Mouse (Mus musculus): ENCODE measurements around the gene Cdkn2a. TPM values are rescaled to one million over a fixed set of nuclear protein-coding genes. Genes with fewer than 3 reads are reported as not detected.

The Cdkn2a gene
- not detected for polyA plus RNA-seq (2017; shearing (Covaris generic))

GRCm38 (mm10) chr4:89294486-89295440 lies at the start of gene Cdkn2a:
Gene Cdkn2a, minus strand, starts transcription at chr4:89294653.

GRCm38 (mm10) chr4:89310491-89311254 lies 16.2 kb upstream of the Cdkn2a start, which contains the start of gene Cdkn2b:
Gene Cdkn2b, minus strand, starts transcription at chr4:89311039.

Other genes starting within 250 kb of the Cdkn2a start
- 48.6 TPM for gene Mtap, start 157.5 kb downstream of the Cdkn2a start, polyA plus RNA-seq (2017; shearing (Covaris generic))
- 0.39 TPM for gene Cdkn2b, start 16.4 kb upstream of the Cdkn2a start, polyA plus RNA-seq (2017; shearing (Covaris generic))

Data from activated CD4-positive, CD25-positive, alpha-beta regulatory T cell, adult 9 weeks (primary cell).